Mouse (Mus musculus): ENCODE measurements around the gene Schip1. TPM values are rescaled to one million over a fixed set of nuclear protein-coding genes. Genes with fewer than 3 reads are reported as not detected.

Gene Schip1
- polyA plus RNA-seq, 1 experiment from 2014 or later: 2.3 TPM

GRCm38 (mm10) chr3:68053538-68053937 is 11.1 kb upstream of the Schip1 start:
- TF ChIP-seq EP300 (IDR thresholded peaks at IDR 0.05; ENCODE audit: low read depth): no peak
- peak; percentile 68 for TF ChIP-seq CTCF (IDR thresholded peaks at IDR 0.05; ENCODE audit: low read depth)

GRCm38 (mm10) chr3:68055071-68055470 is 9.5 kb upstream of the Schip1 start:
- no peak overlapping the region for H3K27ac ChIP-seq (ENCODE audit: low read depth)
- no peaks in the 10 kb centered on the region for H3K9me3 ChIP-seq (ENCODE audit: low read length)
- ATAC-seq (no peak), DNase-seq (no peak)
- no peaks in the 10 kb centered on the region for H3K27me3 ChIP-seq (ENCODE audit: insufficient read depth, low read length)
- H3K4me3 ChIP-seq (ENCODE audit: low read depth, low read length): no peak overlapping the region
- H3K4me2 ChIP-seq (ENCODE audit: low read depth, low read length): no peak overlapping the region
- 51% methylated on average over 13 of the region's 13 CpGs for WGBS (ENCODE audit: insufficient replicate concordance)
- no peaks in the 10 kb centered on the region for H3K4me1 ChIP-seq (ENCODE audit: insufficient read depth)
- H3K36me3 ChIP-seq (replicated peaks; ENCODE audit: insufficient read depth, low read length): no peaks in the 10 kb centered on the region
- H3K9ac ChIP-seq (replicated peaks): no peak overlapping the region
- TF ChIP-seq CTCF (IDR thresholded peaks at IDR 0.05; ENCODE audit: low read depth): no peak
- no peak for TF ChIP-seq EP300 (IDR thresholded peaks at IDR 0.05; ENCODE audit: low read depth)

More at GRCm38 (mm10) chr3:68053538-68053937, 11.1 kb upstream of the Schip1 start:
- Histone ChIP-seq H3K4me3 (ENCODE audit: low read depth, low read length) (no peak overlapping the region), H3K27ac (ENCODE audit: low read depth) (no peak overlapping the region), H3K9me3 (ENCODE audit: low read length) (no peaks in the 10 kb centered on the region), H3K36me3 (replicated peaks; ENCODE audit: insufficient read depth, low read length) (no peaks in the 10 kb centered on the region), H3K9ac (replicated peaks) (no peak overlapping the region), H3K27me3 (ENCODE audit: insufficient read depth, low read length) (no peaks in the 10 kb centered on the region), H3K4me1 (ENCODE audit: insufficient read depth) (no peaks in the 10 kb centered on the region), H3K4me2 (ENCODE audit: low read depth, low read length) (no peak overlapping the region)
- 47% methylated on average over 2 of the region's 2 CpGs for WGBS (ENCODE audit: insufficient replicate concordance)
- ATAC-seq (no peak), DNase-seq (no peak)

- peak overlapping the region; percentile 64 for H3K4me2 ChIP-seq (ENCODE audit: low read depth, low read length)
- no peak overlapping the region for H3K9ac ChIP-seq (replicated peaks)
Observed at GRCm38 (mm10) chr3:68056373-68057275, 8.0 kb upstream of the Schip1 start.

GRCm38 (mm10) chr3:68059162-68059800 is 5.3 kb upstream of the Schip1 start:
- TF ChIP-seq CTCF (IDR thresholded peaks at IDR 0.05; ENCODE audit: low read depth) (peak; percentile 62), EP300 (IDR thresholded peaks at IDR 0.05; ENCODE audit: low read depth) (no peak)
- Histone ChIP-seq H3K9ac (replicated peaks) (no peak overlapping the region), H3K9me3 (ENCODE audit: low read length) (no peaks in the 10 kb centered on the region), H3K4me2 (ENCODE audit: low read depth, low read length) (no peak overlapping the region), H3K36me3 (replicated peaks; ENCODE audit: insufficient read depth, low read length) (no peaks in the 10 kb centered on the region), H3K4me1 (ENCODE audit: insufficient read depth) (no peaks in the 10 kb centered on the region), H3K27ac (ENCODE audit: low read depth) (no peak overlapping the region), H3K27me3 (ENCODE audit: insufficient read depth, low read length) (no peaks in the 10 kb centered on the region), H3K4me3 (ENCODE audit: low read depth, low read length) (no peak overlapping the region)
- ATAC-seq (no peak), DNase-seq (no peak)
- 42% methylated on average over 2 of the region's 2 CpGs for WGBS (ENCODE audit: insufficient replicate concordance)

More at GRCm38 (mm10) chr3:68056373-68057275, 8.0 kb upstream of the Schip1 start:
- no peaks in the 10 kb centered on the region for H3K36me3 ChIP-seq (replicated peaks; ENCODE audit: insufficient read depth, low read length)
- H3K4me3 ChIP-seq (ENCODE audit: low read depth, low read length): peak overlapping the region; percentile 41
- ATAC-seq: no peak
- WGBS (ENCODE audit: insufficient replicate concordance): 49% methylated on average over 23 of the region's 23 CpGs
- no peaks in the 10 kb centered on the region for H3K27me3 ChIP-seq (ENCODE audit: insufficient read depth, low read length)
- H3K4me1 ChIP-seq (ENCODE audit: insufficient read depth): no peaks in the 10 kb centered on the region
- peak; percentile 79 for TF ChIP-seq CTCF (IDR thresholded peaks at IDR 0.05; ENCODE audit: low read depth)
- TF ChIP-seq EP300 (IDR thresholded peaks at IDR 0.05; ENCODE audit: low read depth): no peak
- H3K27ac ChIP-seq (ENCODE audit: low read depth): no peak overlapping the region
- no peaks in the 10 kb centered on the region for H3K9me3 ChIP-seq (ENCODE audit: low read length)
- DNase-seq: peak; percentile 77

- Histone ChIP-seq H3K9ac (replicated peaks) (no peak overlapping the region), H3K36me3 (replicated peaks; ENCODE audit: insufficient read depth, low read length) (no peaks in the 10 kb centered on the region), H3K4me1 (ENCODE audit: insufficient read depth) (no peaks in the 10 kb centered on the region), H3K4me2 (ENCODE audit: low read depth, low read length) (no peak overlapping the region), H3K9me3 (ENCODE audit: low read length) (no peaks in the 10 kb centered on the region), H3K27ac (ENCODE audit: low read depth) (no peak overlapping the region), H3K4me3 (ENCODE audit: low read depth, low read length) (no peak overlapping the region), H3K27me3 (ENCODE audit: insufficient read depth, low read length) (no peaks in the 10 kb centered on the region)
- DNase-seq (no peak), ATAC-seq (no peak)
- TF ChIP-seq EP300 (IDR thresholded peaks at IDR 0.05; ENCODE audit: low read depth): no peak
- TF ChIP-seq CTCF (IDR thresholded peaks at IDR 0.05; ENCODE audit: low read depth): no peak
- 69% methylated on average over 9 of the region's 9 CpGs for WGBS (ENCODE audit: insufficient replicate concordance)
Observed at GRCm38 (mm10) chr3:68071395-68072386, 7.1 kb downstream of the Schip1 start.
